Mouse (Mus musculus) kidney, postnatal 10 days (tissue): ENCODE measurements around the gene Tspoap1.
A peak's percentile ranks its signal among the peaks of the same experiment; 100 is the strongest.

Source experiments
- DNase-seq: peaks from one replicate; pipeline ENCODE4 v3.0.0; 2021; ENCODE audit warnings: mixed read lengths

Tspoap1 gene

GRCm38 (mm10) chr11:87759609-87760005 lies 734 bp upstream of the Tspoap1 start:
- DNase-seq: no peak

- DNase-seq: no peak
Measured at GRCm38 (mm10) chr11:87761181-87761721, 910 bp downstream of the Tspoap1 start.

- no peak for DNase-seq
Measured at GRCm38 (mm10) chr11:87761806-87762701, 1.7 kb downstream of the Tspoap1 start.

- DNase-seq: no peak
Measured at GRCm38 (mm10) chr11:87762702-87763385, 2.5 kb downstream of the Tspoap1 start.

GRCm38 (mm10) chr11:87763511-87763987 lies 3.2 kb downstream of the Tspoap1 start:
- peak; percentile 63 for DNase-seq

GRCm38 (mm10) chr11:87763988-87764876 lies 3.9 kb downstream of the Tspoap1 start:
- DNase-seq: peak; percentile 39

GRCm38 (mm10) chr11:87768745-87769144 lies 8.4 kb downstream of the Tspoap1 start:
- DNase-seq: no peak

GRCm38 (mm10) chr11:87770989-87771388 lies 10.6 kb downstream of the Tspoap1 start:
- DNase-seq: peak; percentile 84

GRCm38 (mm10) chr11:87772354-87772753 lies 12.0 kb downstream of the Tspoap1 start:
- DNase-seq: no peak

- peak; percentile 86 for DNase-seq
Measured at GRCm38 (mm10) chr11:87778100-87778765, 17.9 kb downstream of the Tspoap1 start.

- no peak for DNase-seq
Measured at GRCm38 (mm10) chr11:87778915-87779314, 18.6 kb downstream of the Tspoap1 start.

GRCm38 (mm10) chr11:87779392-87779791 lies 19.1 kb downstream of the Tspoap1 start:
- no peak for DNase-seq

GRCm38 (mm10) chr11:87780130-87780529 lies 19.8 kb downstream of the Tspoap1 start:
- no peak for DNase-seq

- no peak for DNase-seq
Measured at GRCm38 (mm10) chr11:87790088-87790487, 29.7 kb downstream of the Tspoap1 start.

- DNase-seq: no peak
Measured at GRCm38 (mm10) chr11:87793460-87793859, 33.1 kb downstream of the Tspoap1 start, which contains the start of gene Mpo. Mpo (plus strand) TSS chr11:87793581.

- DNase-seq: peak; percentile 31
Measured at GRCm38 (mm10) chr11:87801711-87802275, 41.5 kb downstream of the Tspoap1 start.

- peak; percentile 38 for DNase-seq
Measured at GRCm38 (mm10) chr11:87802621-87803020, 42.3 kb downstream of the Tspoap1 start.

GRCm38 (mm10) chr11:87805448-87805847 lies 45.1 kb downstream of the Tspoap1 start:
- DNase-seq: peak; percentile 22

GRCm38 (mm10) chr11:87807433-87807832 lies 47.1 kb downstream of the Tspoap1 start:
- DNase-seq: no peak

GRCm38 (mm10) chr11:87808236-87808635 lies 47.9 kb downstream of the Tspoap1 start:
- no peak for DNase-seq

GRCm38 (mm10) chr11:87811396-87811795 lies 51.1 kb downstream of the Tspoap1 start:
- no peak for DNase-seq
